Mouse (Mus musculus): ENCODE results near the gene Fgfr2.

The Fgfr2 gene

DNA sequence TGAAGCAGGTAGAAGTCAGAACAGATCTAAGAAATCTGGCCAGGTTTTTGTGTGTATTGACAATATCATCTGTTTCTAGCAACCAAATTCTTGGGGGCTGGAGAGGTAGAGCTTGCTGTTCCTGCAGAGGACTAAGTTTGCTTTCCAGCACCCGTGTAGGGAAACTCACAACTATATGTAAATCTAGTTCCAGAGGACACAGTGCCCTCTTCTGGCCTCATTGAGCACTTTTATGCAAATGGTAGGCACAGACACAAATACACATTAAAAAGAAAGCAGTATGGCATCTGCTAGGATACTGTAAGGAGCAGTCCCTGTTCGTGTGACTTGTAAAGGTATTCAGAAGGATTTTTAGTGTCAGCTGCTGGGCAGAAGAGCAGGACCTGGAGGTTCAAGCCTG is 240.8 kb downstream of the Fgfr2 start:
- DNase-seq: no peak

DNA sequence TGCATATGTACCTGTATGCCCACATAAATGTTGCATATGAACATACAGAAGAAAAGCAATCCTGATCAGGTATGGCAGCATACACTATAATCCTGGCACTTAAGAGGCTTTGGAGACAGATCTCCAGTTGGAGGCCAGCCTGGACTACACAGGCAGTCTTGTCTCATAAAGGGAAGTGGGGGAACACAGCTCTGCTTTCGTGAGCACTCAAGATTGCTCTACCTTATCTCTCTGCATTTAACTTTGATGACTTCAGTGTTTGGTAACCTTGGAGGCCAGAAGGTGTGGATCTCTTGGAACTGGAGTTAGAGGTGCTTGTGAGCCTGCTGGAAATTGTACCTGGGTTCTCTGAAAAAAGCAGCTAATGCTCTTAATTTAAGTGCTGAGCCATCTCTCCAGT is 242.9 kb downstream of the Fgfr2 start:
- DNase-seq: no peak

DNA sequence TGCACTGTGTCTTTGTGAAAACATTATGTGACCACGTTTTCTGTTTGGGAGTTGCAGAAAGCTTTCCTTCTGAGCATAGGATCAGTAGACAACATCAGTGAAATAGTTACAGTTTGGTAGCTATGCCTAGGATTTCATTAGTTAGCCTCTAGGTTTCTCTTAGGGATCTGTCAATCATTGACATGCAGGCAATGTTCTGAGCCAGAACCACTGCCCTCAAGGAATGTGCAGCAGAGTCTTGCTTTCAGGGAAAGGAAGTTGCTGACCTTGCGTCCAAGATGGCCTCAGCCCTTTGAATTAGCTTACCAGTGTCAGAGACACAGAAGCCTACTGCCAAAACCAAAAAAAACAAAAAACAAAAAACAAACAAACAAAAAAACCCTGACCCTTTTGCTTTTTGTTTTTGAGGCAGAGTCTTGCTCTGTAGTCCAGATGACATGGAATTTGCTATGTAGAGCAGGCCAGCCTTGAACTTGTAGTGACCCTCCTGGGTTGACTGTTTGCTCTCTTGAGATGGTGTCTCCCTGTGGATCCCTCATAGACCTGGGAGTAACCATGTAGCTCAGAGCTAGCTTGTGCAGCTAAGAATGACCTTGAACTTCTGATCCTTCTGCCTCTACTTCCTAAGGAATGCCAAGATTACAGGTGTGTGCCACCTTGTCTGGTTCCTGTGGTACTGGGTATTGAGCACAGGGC is 247.6 kb downstream of the Fgfr2 start:
- no peak for DNase-seq

DNA sequence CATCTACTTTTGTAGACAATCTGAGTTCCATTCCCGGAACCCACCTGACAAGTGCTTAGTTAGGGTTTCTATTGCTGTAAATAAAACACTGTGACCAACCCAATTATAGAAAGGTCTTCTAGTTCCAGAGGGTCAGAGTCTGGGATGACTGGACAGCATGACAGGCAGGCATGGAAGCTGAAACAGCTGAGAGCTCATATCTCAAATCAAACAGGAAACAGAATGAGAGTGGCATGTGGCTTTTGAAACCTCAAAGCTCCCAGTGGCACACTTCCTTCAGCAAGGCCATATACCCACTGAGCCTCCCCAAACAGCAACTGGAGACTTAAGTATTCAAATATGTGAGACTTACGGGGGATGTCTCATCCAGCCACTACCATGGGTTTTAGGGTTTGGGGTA is 250.1 kb downstream of the Fgfr2 start:
- DNase-seq: no peak

DNA sequence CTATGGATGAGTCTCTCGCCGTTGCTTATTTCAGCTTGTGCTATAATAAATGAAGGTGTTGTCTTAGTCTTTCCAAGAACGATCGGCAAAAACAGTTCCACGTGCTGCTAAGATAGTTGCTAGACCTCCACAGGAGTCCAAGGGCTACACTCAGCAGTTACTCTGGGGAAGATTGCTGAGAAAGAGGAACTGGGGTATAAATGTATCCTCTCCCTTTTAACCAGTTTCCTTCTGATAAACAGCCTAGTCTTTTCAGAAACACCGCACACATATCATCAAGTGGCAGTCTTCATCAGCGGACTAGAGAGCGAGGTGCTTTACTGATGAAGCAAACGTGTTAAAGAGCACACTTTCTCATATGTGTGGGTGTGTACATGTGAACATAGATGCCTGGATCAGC is 256.8 kb downstream of the Fgfr2 start:
- DNase-seq: no peak

DNA sequence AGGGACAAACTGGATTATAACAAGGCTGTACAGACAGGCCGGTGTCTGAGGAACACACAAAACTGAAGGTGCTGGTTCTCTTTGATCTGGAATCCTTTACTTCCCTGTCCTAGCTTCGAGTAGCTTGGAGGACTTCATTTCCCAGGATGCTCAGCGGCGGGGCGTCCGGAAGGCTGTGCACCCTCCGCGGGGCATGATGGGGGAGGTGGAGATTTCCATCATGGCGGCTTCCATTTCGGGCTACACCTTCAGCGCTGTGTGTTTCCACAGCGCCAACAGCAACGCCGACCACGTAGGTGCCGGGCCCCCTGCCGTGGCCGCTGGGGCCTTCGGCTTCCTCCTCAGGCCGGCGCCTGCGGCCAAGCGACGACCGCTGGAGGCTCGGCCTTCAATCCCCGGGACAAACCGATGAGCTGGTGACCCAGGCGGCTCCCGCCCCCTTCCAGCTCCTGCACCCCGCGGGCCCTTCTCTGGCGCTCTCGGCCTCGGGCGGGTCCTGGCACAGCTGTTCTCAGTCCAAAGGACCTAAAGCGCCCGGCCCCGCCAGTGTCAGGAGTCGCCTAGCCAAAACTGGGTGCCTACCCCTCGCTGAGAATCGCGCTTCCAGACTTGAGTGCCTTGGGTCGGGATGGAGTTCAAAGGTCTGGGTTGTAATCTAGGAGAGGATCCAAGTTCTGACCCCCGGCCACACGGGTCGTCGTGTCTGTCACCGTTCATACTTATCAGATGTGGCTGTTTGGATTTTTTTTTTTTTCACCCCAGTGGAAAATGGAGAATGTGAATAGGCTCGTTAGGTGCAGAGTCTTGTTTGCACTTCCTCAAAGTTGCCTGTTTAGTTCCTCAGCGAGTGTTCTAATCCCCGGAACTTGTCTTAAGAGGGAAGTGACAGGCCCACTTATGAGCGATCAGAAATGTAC is 263.9 kb downstream of the Fgfr2 start, which contains the start of gene Abraxas2:
Gene Abraxas2, plus strand, starts transcription at position 184 of the 917 bp plus-strand sequence.
- DNase-seq: peak; percentile 91

DNA sequence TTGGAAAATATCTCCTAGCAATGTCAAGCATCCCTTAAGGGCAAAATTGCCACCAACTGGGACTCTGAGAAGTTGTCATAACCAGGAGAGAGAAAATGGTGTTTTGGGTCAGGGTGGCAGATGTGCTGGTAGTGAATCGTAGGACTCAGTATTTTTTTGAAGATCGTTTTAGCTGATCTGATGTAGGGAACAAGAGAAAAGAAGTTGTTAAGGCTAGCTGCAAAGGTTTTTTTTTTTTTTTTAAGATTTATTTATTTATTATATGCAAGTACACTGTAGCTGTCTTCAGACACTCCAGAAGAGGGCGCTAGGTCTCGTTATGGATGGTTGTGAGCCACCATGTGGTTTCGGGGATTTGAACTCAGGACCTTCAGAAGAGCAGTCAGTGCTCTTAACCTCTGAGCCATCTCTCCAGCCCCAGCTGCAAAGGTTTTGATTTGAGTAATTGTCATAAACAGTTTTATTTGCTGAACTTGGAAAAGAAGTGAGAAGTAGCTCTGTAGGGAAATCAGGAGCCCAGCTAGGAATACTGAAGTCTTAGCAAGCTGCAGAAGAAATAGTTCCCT is 265.0 kb downstream of the Fgfr2 start:
- no peak for DNase-seq

DNA sequence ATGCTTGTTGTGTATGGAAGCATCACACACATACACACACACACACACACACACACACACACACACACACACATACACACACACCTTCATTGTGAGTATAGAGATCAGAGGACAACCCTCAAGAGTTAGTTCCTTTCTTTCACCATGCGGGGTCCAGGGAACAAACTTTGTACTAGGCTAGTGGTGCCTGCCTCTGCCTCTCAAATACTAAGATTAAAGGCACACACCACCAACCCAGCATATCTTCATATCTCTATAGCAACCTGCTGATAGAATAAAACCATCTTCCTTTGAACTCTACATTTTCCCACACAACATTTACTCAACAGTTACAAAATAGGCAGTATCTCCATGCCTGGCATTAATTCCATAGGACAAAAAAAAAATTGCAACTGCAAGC is 267.1 kb downstream of the Fgfr2 start:
- no peak for DNase-seq

DNA sequence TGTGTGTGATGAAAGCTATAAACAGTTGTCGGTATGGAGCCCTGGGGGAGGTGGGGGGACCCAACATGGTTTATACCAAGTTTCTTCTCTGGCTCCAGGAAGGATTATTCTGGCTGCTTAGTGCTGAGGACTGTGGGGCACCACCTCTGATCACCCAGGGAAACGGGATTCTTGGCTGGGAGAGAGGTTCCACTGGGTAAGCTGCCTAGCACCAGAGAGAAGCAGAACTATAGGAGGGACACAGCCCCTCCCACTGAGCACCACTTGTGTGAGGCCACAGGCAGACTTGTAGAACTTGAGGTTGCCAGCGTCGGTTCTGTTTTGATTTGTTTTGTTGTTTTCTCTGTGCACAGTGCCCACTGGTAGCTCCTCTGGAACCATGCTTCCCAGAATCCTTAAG is 269.2 kb downstream of the Fgfr2 start:
- DNase-seq: no peak

DNA sequence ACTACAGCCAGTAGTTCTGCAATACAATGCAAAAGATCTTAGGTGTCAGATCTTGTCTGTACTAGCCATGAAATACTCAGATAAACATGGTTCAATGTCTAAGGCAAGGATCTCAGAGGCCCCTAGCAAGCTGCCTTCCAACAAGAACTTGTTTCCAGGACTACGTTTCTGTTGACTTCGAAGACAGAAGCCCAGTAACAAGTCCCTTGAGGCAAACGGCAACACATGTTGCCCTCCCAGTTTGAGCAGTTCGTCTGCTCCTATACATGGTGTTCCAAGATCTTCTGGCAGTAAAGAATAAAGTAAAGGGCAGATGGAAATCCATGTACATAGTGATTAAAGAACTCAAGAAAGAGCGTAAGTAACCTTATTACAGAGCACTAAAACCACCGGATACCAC is 269.8 kb downstream of the Fgfr2 start:
- DNase-seq: no peak

DNA sequence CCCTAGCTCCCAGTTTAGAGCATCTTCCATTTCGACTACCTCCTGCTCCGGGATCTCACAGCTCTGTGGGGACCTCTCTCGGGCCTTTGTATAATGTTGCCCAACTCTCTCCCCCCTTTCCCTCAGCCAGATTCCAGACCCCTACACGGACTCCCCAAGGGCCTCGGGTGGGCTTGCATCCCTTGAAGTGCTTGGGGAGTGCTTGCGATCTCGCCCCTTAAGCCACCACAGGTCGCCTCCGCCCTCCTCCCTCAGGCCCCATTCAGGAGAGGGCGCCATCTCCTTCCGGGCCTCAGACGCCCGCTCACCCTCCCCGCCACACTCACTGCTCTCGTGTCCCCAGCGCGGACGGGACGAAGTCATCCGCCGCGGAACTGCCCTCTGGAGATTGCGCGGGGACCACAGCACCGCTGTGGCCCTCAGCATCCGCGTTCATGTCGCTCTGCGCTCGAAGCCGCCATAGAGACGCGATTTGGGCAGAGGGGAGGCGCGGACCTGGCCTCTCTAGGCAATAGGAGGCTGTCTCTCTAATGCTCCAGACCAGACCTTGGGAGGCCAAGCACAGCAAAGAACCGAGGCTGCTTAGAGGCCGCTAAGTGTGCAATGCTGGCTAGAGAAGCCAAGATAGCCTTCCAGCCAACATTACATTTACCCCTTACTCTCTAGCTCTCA is 270.8 kb downstream of the Fgfr2 start, which contains the start of gene Eef1akmt2:
Gene Eef1akmt2, minus strand, starts transcription at position 501 of the 672 bp plus-strand sequence.
- peak; percentile 81 for DNase-seq

DNA sequence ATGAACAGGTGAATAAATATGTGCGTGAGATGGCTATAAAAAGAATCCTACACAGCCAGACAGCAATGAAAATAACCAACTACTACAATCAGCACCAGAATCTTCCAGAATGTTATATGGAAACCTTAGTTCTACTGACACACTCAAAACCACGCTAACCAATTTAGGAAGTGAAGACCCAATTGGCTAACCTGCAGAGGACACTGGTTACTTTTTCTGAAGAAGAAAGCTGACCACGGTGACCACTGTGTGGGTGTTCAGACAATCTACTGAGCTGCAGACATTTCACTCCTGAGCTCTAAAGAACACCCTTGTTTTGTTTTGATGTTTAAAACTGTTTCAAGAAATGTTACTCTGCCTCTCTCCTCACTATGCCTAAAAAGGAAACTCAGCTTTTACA is 280.0 kb downstream of the Fgfr2 start:
- no peak for DNase-seq

DNA sequence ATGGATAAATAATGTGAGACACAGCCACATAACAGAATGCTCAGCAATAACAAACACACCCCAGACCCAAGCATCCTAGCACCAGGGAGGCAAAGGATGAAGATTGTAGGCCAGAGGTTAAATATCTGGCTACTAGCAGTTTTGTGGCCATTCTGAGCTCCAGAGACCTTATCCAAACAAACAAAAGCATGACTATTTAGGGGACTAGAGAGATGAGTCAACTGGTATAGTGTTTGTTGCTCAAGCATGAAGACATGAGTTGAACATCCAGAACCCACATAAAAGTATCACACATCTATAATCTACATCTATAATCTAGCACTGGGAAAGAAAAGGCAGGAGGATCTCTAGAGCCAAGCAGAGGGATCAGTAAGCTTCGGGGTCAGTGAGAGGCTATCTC is 280.7 kb downstream of the Fgfr2 start:
- no peak for DNase-seq

DNA sequence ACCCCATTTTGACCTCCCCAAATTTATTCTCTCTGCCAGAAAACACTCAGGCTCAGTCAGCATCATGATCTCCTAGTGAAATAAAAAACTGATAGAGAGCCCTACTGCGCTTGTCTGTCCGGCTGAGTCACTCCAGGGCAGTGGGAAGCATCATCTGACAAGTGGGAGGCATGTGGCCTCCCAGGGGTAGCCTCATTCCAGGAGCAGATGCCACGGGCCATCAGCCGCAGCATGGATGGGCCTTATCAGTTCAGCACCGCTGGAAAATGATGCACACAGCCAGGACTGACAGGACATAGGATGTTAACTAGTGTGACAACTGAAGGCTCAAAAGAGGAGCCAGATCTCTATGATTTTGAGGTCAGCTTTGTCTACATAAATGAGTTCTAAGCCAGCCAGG is 281.9 kb downstream of the Fgfr2 start:
- no peak for DNase-seq

DNA sequence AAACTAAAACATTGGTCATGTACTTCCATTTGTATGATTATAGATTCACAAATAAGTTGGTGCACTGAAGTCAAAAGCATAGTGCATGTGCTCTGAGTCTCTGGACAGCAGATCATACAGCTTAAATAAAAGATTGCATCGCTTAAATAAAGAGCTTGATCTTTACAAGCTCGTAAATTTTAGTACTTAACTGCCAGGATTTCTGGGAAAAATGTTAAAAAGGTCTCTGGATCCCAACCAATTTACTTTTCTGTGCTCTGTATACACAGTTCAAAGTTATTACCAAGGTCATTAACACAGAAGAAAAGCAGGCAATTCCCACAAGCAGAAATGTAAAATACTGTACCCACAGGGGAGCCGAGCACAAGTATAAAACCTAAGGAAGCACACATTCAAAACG is 292.2 kb downstream of the Fgfr2 start:
- DNase-seq: no peak

DNA sequence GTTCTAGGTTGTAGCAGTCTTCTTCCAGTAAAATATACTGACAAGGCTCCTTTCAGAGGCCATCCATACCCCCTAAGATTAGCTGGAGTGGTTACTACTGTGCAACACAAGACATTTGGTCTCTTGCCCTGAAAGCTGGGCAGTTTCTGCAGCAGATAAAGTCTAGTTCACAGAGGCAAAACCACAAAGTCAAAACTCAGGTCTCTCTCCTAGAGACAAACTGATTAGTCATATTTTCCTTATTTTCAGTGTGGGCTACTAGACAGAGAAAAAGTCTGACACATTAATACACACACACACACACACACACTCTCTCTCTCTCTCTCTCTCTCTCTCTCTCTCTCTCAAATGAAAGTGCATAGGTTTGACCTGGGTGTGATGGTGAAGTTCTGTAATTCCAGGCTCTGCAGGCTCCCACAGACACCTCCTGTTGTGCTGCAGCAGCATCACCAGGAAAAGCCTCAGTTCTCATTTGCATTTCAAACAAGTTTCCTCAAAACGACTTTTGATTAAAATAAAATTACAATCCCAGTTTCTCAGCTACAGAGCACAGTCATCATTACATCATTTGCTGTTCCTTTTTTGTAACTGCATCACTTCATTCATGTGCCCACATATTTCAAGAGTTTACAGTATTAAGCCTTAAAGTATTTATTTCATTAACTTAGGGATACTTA is 298.7 kb downstream of the Fgfr2 start:
- DNase-seq: no peak

DNA sequence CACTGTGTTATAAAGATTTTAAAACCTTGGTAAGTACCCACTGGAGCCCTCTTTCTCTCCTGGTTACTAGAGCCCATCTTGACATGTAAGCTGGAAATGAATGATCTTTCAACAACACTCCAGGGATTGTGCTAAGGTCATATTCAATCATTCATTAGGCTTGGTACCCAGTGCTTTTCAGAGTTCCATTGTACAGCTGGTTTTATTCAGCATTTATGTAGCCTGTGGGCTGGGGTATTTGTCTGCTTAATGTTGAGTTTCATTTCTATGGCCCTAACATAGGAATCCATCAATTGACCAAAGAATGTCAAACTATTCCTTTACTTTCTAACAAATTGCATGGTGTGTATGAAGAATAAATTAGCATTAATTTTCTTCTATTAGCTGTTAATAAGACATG is 299.3 kb downstream of the Fgfr2 start:
- no peak for DNase-seq

DNA sequence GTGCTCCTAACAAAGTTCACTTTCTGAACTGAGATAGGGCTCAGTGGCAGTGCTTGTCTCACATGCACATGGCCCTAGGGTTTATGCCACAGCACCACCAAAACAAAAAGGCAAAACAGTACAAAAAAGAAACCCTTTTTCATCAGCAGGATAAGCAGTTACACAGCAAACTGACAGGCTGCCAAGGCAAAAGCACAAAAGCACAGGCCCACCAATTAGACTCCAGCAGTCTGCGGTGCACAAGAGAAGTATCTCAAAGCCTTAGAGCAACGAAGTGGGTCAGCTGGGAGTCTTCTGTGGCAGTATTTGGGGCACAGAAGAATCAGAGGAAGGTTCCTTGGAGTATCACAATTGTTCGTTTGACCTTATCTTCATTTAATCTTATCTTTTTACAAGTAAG is 302.5 kb downstream of the Fgfr2 start:
- no peak for DNase-seq

DNA sequence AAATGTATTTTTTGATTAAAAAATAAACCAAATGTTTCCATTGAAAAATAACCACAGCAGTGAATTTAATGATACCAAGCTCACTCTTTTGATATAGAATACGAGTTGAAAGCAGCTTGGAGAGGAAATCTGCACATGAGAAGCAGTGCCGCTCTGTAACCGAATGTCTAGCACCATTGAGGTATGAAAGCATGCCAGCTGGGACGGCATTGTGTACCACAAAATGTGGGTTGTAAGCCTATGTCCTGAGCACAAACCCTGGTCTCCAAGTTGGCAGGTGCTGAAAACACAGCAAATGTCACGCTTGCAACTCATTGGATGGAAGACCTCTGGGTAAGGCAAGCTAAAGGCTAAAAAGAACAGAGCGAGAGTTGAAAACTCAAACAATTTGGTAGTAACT is 306.1 kb downstream of the Fgfr2 start:
- no peak for DNase-seq

DNA sequence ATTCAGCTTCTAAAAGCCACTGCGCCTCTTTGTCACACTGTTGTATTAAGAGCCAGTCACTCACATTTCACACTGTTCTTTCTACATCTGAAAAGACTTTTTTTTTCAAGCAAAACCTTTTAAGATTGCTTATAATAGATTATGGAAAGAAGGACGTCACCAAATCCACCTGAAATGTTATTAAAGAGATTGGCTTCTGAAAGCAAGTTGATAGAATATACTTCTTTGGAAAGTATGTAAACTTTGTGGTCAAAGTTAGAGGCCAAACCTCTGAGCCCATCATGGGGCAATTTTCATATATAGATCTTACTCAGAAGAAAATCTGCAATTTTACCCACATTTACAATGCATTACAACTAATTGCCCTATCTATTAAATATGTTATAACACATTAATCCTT is 306.6 kb downstream of the Fgfr2 start:
- no peak for DNase-seq

DNA sequence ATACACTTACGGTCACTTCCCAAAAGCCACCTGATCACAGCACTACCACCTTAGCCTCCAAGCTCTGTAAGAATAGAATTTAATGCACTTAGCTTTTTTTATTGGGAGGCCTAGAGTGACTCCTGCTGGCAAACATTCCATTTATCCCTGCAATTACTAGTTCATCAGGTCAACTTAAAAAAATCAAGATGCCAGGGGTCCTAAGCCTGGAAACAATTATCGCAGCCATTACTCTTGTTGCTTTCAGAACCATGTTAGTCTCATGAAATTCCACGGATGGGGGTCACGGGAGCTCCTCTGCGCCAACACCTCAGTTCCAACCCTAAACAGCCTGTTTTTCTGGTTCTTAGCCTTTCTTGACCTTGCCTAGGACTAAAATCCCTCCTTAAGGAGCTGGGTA is 308.1 kb downstream of the Fgfr2 start:
- no peak for DNase-seq

DNA sequence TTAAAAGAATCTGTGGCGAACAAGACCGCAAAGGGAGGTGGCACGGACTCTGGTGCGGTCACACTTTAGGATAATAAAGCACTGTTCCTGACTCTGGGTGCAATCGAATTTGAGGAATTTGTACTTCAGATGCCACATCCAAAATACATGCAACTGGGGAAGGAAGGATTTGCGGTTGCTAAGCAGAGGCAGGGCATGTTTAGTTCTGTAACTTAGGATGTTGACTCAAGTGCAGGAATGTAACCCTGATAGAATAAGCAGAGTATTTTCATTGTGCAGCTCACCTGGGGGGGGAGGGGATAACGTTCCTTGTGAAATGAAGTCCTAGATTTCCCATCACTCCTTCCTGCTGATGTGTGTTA is 309.1 kb downstream of the Fgfr2 start:
- no peak for DNase-seq
